Mouse (Mus musculus): ENCODE data around the gene Tmem259. TPM values are rescaled to one million over a fixed set of nuclear protein-coding genes. Genes with fewer than 3 reads are reported as not detected.

Tmem259 gene
- polyA plus RNA-seq, 1 experiment: 47.6 TPM

DNA sequence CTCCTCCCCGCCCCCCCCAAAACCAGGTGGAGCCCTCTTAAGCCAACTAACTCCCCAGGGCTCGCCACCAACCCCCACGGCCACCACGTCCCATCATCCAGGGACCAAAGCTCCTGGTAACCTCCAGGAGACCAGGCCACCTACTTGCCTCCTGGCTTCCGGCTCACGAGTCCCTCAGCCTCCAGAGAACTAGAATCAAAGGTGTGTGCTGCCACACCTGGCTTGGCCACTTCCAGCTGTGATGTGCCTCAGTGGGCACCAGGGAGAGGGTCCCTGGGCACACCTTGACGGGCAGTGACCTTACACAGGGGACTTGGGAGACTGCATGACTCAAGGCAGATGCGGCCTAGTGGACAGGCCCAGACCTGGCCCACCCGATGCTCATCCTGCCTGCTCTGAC is 28.4 kb downstream of the Tmem259 start:
- H3K4me3 ChIP-seq (replicated peaks): no peak overlapping the region
- peaks cover 5% of the 10 kb centered on the region; the same call in 1 of the 2 replicates for H3K27me3 ChIP-seq (ENCODE audit: control insufficient read depth)
- H3K36me3 ChIP-seq (ENCODE audit: control insufficient read depth): peaks cover 17% of the 10 kb centered on the region
- no peaks in the 10 kb centered on the region for H3K9me3 ChIP-seq (ENCODE audit: control insufficient read depth, low read length)
- H3K4me1 ChIP-seq (ENCODE audit: control insufficient read depth): peaks cover 28% of the 10 kb centered on the region
- TF ChIP-seq GATA1 (IDR thresholded peaks at IDR 0.05; ENCODE audit: low read length): no peak

DNA sequence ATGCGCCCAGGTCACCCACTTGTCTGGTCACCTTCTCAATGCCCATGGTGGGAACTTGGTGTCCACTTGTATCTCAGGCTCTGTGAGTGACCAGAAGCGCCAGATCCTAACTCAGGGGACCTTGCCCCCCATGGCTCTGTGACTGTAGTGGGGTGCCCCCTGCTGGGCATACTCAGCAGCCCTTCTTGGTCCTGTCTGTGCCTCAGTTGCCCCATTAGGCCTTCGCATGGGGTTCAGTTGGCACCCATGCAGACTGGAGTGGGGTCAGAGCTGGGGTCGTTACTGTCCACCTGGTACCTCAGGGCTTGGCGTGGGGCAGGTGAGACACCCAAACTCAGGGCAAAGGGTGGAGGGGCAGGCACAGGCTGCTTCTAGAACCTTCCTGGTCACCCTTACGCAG is 30.2 kb downstream of the Tmem259 start:
- TF ChIP-seq TAL1 (IDR thresholded peaks at IDR 0.05; ENCODE audit: low read length): no peak
- no peak for TF ChIP-seq GATA1 (IDR thresholded peaks at IDR 0.05; ENCODE audit: low read length)
- H3K4me1 ChIP-seq (ENCODE audit: control insufficient read depth): peaks cover 21% of the 10 kb centered on the region
- no peak overlapping the region for H3K4me3 ChIP-seq (replicated peaks)
- H3K36me3 ChIP-seq (ENCODE audit: control insufficient read depth): peaks cover 29% of the 10 kb centered on the region
- peaks cover 5% of the 10 kb centered on the region; the same call in 1 of the 2 replicates for H3K27me3 ChIP-seq (ENCODE audit: control insufficient read depth)
- no peaks in the 10 kb centered on the region for H3K9me3 ChIP-seq (ENCODE audit: control insufficient read depth, low read length)

DNA sequence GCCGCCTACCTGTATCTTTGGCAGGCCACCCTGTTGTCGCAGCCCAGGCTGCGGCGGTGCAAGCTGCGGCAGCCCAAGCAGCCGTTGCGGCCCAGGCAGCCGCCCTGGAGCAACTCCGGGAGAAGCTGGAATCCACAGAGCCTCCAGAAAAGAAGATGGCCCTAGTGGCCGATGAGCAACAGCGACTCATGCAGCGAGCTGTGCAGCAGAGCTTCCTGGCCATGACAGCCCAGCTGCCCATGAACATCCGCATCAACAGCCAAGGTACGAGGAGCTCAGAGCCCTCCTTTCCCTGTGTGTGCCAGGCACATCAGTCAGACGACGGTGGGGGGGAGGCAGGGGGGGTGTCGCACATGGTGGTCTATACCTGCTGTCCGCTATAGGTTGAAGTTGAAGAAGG is 33.5 kb downstream of the Tmem259 start:
- Histone ChIP-seq H3K4me3 (replicated peaks) (no peak overlapping the region), H3K9me3 (ENCODE audit: control insufficient read depth, low read length) (no peaks in the 10 kb centered on the region), H3K36me3 (ENCODE audit: control insufficient read depth) (peaks cover 38% of the 10 kb centered on the region), H3K27me3 (ENCODE audit: control insufficient read depth) (no peaks in the 10 kb centered on the region), H3K4me1 (ENCODE audit: control insufficient read depth) (peaks cover 34% of the 10 kb centered on the region)
- TF ChIP-seq GATA1 (IDR thresholded peaks at IDR 0.05; ENCODE audit: low read length) (no peak), TAL1 (IDR thresholded peaks at IDR 0.05; ENCODE audit: low read length) (no peak)

DNA sequence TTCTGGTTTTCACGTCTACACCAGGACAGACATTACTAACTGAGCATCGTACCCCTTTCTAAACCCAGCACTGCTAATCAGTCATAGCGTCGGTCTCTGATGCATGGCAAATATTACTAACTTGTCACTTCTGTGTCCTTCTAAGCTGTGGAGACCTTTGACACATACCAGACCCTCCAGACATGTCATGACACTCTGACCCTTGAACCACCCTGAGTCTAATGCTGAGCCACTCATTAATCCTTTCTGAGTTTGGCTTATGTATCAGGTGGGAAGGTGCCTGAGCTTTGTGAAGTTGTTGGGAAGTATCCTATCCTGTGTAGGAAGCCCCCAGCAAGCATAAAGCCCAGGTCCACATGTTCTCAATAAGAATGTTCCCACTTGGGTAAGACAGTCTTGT is 34.3 kb downstream of the Tmem259 start:
- no peaks in the 10 kb centered on the region for H3K9me3 ChIP-seq (ENCODE audit: control insufficient read depth, low read length)
- peaks cover 42% of the 10 kb centered on the region for H3K4me1 ChIP-seq (ENCODE audit: control insufficient read depth)
- H3K27me3 ChIP-seq (ENCODE audit: control insufficient read depth): no peaks in the 10 kb centered on the region
- peaks cover 41% of the 10 kb centered on the region for H3K36me3 ChIP-seq (ENCODE audit: control insufficient read depth)
- no peak overlapping the region for H3K4me3 ChIP-seq (replicated peaks)
- TF ChIP-seq GATA1 (IDR thresholded peaks at IDR 0.05; ENCODE audit: low read length) (no peak), TAL1 (IDR thresholded peaks at IDR 0.05; ENCODE audit: low read length) (no peak)

DNA sequence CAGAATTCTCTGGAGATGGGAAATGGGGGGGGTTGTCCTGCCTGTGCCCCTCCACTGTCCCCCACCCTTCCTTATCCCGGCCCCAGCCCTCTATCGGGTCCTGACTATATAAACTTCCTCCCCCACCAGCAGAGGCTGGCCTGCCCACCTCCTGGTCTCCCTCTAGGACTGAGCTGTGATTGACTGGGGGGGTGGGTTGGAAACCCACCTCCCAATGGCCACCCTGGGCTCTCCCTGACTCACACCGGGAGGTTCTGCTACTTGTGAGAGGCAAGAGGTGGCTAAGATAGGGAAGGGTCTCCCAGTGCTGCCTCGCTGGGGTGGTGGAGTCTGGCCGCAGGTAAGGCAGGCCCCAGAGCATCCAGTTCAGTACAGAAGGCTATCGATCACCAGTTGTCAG is 36.6 kb downstream of the Tmem259 start:
- no peak overlapping the region for H3K4me3 ChIP-seq (replicated peaks)
- H3K9me3 ChIP-seq (ENCODE audit: control insufficient read depth, low read length): no peaks in the 10 kb centered on the region
- no peaks in the 10 kb centered on the region for H3K27me3 ChIP-seq (ENCODE audit: control insufficient read depth)
- TF ChIP-seq TAL1 (IDR thresholded peaks at IDR 0.05; ENCODE audit: low read length) (no peak), GATA1 (IDR thresholded peaks at IDR 0.05; ENCODE audit: low read length) (no peak)
- peaks cover 62% of the 10 kb centered on the region for H3K4me1 ChIP-seq (ENCODE audit: control insufficient read depth)
- peaks cover 33% of the 10 kb centered on the region for H3K36me3 ChIP-seq (ENCODE audit: control insufficient read depth)

DNA sequence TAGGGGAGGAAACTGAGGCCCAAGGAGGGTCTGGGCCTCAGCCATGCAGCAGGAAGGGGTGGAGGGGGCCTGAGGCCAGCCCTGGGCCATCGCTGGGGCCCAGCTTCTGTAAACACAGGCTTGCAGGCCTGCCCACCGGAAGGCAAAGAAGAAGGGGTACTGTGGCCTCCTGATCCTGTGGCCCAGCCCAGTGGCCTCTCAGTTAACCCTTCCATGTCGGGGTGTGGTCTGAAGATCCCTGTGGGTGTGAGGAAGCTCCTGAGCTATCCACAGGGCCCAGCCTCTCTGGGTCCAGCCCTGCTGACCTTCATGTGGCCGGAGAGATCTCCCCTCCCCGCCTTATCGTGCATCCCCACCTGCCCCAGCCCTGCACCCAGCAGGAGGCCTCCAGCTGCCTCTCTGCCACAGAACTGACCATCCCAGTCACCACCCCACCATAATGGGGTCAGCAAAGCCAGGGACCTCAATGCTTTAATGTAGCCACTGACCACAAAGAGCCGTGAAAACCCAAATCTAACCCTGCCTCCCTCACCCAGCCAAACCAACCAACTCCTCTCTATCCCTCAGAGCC is 37.3 kb downstream of the Tmem259 start:
- Histone ChIP-seq H3K27me3 (ENCODE audit: control insufficient read depth) (no peaks in the 10 kb centered on the region), H3K36me3 (ENCODE audit: control insufficient read depth) (peaks cover 33% of the 10 kb centered on the region), H3K4me3 (replicated peaks) (peak overlapping the region; percentile 43), H3K4me1 (ENCODE audit: control insufficient read depth) (peaks cover 65% of the 10 kb centered on the region), H3K9me3 (ENCODE audit: control insufficient read depth, low read length) (no peaks in the 10 kb centered on the region)
- no peak for TF ChIP-seq GATA1 (IDR thresholded peaks at IDR 0.05; ENCODE audit: low read length)
- TF ChIP-seq TAL1 (IDR thresholded peaks at IDR 0.05; ENCODE audit: low read length): no peak

DNA sequence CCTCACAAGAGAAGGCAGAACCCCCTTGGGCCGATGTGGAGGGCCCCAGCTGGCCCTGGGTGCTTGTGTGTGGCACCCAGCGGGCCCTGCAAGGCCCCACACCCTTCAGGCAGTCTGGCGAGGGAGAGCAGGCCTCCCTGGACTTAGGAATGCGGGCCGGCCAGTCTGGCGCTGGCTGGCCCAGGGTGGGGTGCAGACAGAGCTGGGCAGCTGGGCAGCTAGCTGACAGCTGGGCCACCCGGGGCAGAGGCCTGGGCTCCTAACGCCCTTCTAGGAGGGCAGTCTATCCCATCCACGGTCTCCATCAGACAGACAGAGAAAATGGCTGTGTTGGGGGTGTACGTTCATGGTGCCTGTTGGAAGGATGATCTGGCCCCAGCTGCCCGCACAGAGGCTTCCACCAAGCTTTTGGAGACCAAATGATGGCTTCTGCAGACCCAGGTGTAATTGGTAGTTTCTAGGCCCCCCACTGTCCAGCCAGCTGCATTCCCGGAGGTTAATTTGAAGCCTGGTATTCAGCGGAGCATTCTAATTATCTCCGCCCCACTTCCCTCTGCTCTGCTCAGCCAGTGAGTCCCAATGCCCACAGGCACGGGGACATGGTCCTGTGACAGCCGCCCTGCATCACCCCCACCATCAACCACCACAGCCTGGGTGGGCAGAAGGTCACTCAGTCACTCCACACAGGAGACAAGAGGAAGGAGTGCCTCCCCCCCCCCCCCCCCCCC is 38.5 kb downstream of the Tmem259 start:
- Histone ChIP-seq H3K27me3 (ENCODE audit: control insufficient read depth) (no peaks in the 10 kb centered on the region), H3K36me3 (ENCODE audit: control insufficient read depth) (peaks cover 28% of the 10 kb centered on the region), H3K4me3 (replicated peaks) (peak overlapping the region; percentile 29), H3K9me3 (ENCODE audit: control insufficient read depth, low read length) (no peaks in the 10 kb centered on the region), H3K4me1 (ENCODE audit: control insufficient read depth) (peaks cover 72% of the 10 kb centered on the region)
- no peak for TF ChIP-seq TAL1 (IDR thresholded peaks at IDR 0.05; ENCODE audit: low read length)
- no peak for TF ChIP-seq GATA1 (IDR thresholded peaks at IDR 0.05; ENCODE audit: low read length)

DNA sequence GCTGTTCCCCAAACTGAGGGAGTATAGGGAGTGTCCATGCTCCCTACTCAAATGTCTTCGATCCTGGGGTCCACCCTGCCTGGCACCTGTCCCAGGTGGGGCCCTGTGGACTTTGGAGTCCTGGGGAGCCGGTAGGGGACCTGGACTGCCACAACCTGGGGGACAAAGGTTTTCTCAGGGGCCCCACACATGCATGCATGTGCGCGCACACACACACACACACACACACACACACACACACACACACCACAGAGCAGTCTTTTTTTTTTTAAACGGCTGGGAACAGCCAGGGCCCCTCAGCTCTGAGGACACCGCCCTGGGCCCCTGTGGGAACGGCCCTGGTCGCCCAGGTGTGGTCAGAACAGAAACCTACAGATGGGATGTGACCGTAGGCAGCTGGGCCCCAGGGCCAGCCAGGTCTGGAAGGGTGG is 40.6 kb downstream of the Tmem259 start:
- no peak for TF ChIP-seq GATA1 (IDR thresholded peaks at IDR 0.05; ENCODE audit: low read length)
- TF ChIP-seq TAL1 (IDR thresholded peaks at IDR 0.05; ENCODE audit: low read length): no peak
- Histone ChIP-seq H3K36me3 (ENCODE audit: control insufficient read depth) (peaks cover 15% of the 10 kb centered on the region), H3K9me3 (ENCODE audit: control insufficient read depth, low read length) (no peaks in the 10 kb centered on the region), H3K27me3 (ENCODE audit: control insufficient read depth) (no peaks in the 10 kb centered on the region), H3K4me1 (ENCODE audit: control insufficient read depth) (peaks cover 75% of the 10 kb centered on the region), H3K4me3 (replicated peaks) (no peak overlapping the region)

DNA sequence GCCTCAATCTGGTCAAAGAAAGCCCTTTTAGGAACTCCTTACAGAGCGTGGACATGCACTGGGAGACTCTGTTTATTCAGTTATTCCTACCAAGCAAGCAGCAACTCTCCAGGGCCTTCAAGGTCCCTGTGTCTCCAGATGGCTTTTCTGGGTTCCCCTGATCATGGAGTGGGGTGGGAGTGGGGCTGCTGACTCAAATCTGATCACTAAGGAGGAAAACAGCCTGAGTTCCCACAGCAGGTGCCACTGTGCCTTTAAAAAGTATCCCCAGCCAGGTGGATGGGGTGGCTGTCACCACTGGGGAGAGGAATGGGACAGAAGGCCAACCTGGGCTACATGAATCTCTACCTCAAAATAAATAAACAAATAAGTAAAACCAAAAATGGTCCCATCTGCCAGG is 41.1 kb downstream of the Tmem259 start:
- peaks cover 76% of the 10 kb centered on the region for H3K4me1 ChIP-seq (ENCODE audit: control insufficient read depth)

More for the DNA sequence above, 41.1 kb downstream of the Tmem259 start:
- Histone ChIP-seq H3K27me3 (ENCODE audit: control insufficient read depth) (no peaks in the 10 kb centered on the region), H3K9me3 (ENCODE audit: control insufficient read depth, low read length) (no peaks in the 10 kb centered on the region), H3K36me3 (ENCODE audit: control insufficient read depth) (peaks cover 17% of the 10 kb centered on the region), H3K4me3 (replicated peaks) (no peak overlapping the region)
- TF ChIP-seq TAL1 (IDR thresholded peaks at IDR 0.05; ENCODE audit: low read length) (no peak), GATA1 (IDR thresholded peaks at IDR 0.05; ENCODE audit: low read length) (no peak)
